Mouse (Mus musculus) cerebellum, adult 2 months (tissue): ENCODE data around the gene Cep350.

Experiments
- CTCF ChIP-seq: fragments of 200-500 bp; IDR thresholded peaks from 2 replicates; pipeline ENCODE4 v1.5.1; 2011; ENCODE audit warnings: low read depth, mild to moderate bottlenecking, control low read depth, low read length, moderate library complexity, borderline replicate concordance; ENCODE audit not compliant: insufficient read depth
- POLR2A ChIP-seq: fragments of 200-500 bp; IDR thresholded peaks from 2 replicates; pipeline ENCODE4 v1.6.1; 2011; ENCODE audit warnings: low read length, control low read depth, borderline replicate concordance; ENCODE audit not compliant: insufficient read depth

- TF ChIP-seq POLR2A (no peak), CTCF (no peak)
Measured at GRCm38 (mm10) chr1:155853009-155853408, 120.0 kb downstream of the Cep350 start.
